Mouse (Mus musculus): ENCODE measurements around the gene Rrp8. TPM values are rescaled to one million over a fixed set of nuclear protein-coding genes. Genes with fewer than 3 reads are reported as not detected.
A peak's percentile ranks its signal among the peaks of the same experiment; 100 is the strongest.

Rrp8 gene
- polyA plus RNA-seq, 1 experiment from 2014 or later, result 44.0 TPM

DNA sequence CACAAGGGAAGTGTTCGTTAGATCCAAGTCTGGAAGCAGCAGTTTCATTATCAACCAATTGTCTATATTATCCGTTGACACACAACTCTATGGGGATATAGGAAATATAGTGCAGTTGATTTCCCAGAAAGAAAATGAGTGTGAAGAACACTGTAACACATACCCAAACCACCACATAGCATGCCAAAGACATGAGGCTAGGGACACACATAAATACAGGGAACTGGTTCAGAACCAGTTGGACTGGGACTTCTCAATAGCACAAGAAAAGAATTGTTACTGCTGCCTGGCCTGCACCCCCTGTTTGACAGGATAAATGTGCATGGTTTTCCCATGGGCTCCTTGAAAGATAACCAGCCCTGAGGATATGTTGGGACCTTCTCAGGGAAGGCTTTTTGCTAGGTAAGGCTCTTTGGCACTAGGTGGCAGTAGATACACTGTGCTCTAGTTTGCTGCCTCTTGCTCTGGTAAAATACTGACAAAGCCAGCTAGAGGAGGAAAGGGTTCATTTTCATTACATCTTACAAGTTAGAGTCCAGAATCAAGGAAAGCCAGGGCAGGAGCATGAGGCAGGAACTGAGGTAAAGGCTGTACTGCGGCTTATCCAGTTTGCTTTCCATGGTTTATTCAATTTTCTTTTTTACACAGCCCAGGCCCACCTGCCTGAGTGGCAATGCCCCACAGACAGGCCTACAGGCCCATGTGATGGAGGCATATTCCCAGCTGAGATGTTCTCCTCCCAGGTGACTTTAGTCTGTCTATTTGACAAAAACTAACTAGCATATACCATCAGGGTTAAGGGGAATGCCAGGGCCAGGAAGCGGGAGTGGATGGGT is 10.8 kb downstream of the Rrp8 start:
- Histone ChIP-seq H3K4me3 (no peak overlapping the region), H3K36me3 (peaks cover 23% of the 10 kb centered on the region), H3K4me1 (peaks cover 7% of the 10 kb centered on the region; the same call in 1 of the 2 replicates), H3K9me3 (replicated peaks) (no peaks in the 10 kb centered on the region), H3K27ac (replicated peaks) (no peak overlapping the region; the same call in 1 of the 2 replicates), H3K27me3 (ENCODE audit: low read depth, poor library complexity, severe bottlenecking) (no peaks in the 10 kb centered on the region)
- 79% methylated on average over 4 of the region's 4 CpGs for WGBS
- peak; percentile 33 for DNase-seq (ENCODE audit: low spot score)

GRCm38 (mm10) chr7:105721916-105722315 is 15.3 kb downstream of the Rrp8 start:
- H3K27ac ChIP-seq (replicated peaks), result no peak overlapping the region
- H3K4me1 ChIP-seq, result no peaks in the 10 kb centered on the region
- no peak overlapping the region for H3K4me3 ChIP-seq
- DNase-seq (ENCODE audit: low spot score), result no peak
- H3K9me3 ChIP-seq (replicated peaks), result no peaks in the 10 kb centered on the region
- H3K27me3 ChIP-seq (ENCODE audit: low read depth, poor library complexity, severe bottlenecking), result no peaks in the 10 kb centered on the region
- 67% methylated on average over 2 of the region's 2 CpGs for WGBS
- H3K36me3 ChIP-seq, result no peaks in the 10 kb centered on the region

GRCm38 (mm10) chr7:105715366-105715765 is 21.8 kb downstream of the Rrp8 start:
- H3K27ac ChIP-seq (replicated peaks), result no peak overlapping the region
- no peak overlapping the region for H3K4me3 ChIP-seq
- H3K4me1 ChIP-seq, result no peaks in the 10 kb centered on the region
- H3K36me3 ChIP-seq, result no peaks in the 10 kb centered on the region
- no peak for DNase-seq (ENCODE audit: low spot score)
- no peaks in the 10 kb centered on the region for H3K27me3 ChIP-seq (ENCODE audit: low read depth, poor library complexity, severe bottlenecking)
- WGBS, result 57% methylated on average over 3 of the region's 3 CpGs
- no peaks in the 10 kb centered on the region for H3K9me3 ChIP-seq (replicated peaks)

DNA sequence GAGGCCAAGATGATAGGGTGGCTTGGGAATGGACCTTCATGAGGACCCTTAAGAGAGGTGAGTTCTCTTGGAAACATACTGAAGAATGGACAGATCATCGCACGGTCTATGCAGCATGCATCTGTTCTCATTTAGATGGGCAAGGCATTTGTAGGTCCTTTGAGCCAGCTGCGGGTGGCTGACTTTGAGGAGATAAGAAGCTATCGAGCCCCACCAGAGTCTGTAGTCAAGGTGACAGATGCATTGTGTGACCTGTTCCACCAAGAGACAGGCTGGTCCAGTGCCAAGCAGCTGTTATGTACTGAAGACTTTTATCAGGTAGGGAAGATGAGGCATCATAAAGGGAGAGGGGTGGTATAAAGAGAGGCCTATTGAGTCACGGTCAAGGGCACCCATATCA is 28.5 kb downstream of the Rrp8 start:
- DNase-seq (ENCODE audit: low spot score), result no peak

DNA sequence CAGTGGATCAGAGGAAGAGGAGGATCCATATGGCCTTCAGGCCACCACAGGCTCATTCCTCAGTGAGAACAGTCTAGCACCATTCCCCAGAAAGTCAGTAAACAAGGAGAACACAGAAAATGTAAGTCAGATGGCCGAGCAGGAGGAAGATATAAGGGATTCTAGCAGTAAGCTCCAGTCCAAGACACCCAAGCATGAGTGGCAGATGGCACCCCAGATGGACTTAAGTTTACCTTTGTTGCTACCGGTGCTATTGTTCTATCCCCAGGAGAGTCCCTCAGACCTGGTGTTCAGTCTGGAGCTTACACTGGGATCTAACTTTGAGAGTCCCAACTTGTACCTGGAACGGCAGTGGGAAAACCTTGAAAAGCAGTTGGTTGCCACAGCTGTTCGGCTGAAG is 33.4 kb downstream of the Rrp8 start:
- no peaks in the 10 kb centered on the region for H3K4me1 ChIP-seq
- no peaks in the 10 kb centered on the region for H3K27me3 ChIP-seq (ENCODE audit: low read depth, poor library complexity, severe bottlenecking)
- H3K36me3 ChIP-seq, result no peaks in the 10 kb centered on the region
- no peak for DNase-seq (ENCODE audit: low spot score)
- H3K4me3 ChIP-seq, result no peak overlapping the region
- H3K27ac ChIP-seq (replicated peaks), result no peak overlapping the region
- H3K9me3 ChIP-seq (replicated peaks), result no peaks in the 10 kb centered on the region
- 87% methylated on average over 4 of the region's 4 CpGs for whole genome bisulfite sequencing

More for the DNA sequence above, 28.5 kb downstream of the Rrp8 start:
- H3K4me3 ChIP-seq, result no peak overlapping the region
- H3K27me3 ChIP-seq (ENCODE audit: low read depth, poor library complexity, severe bottlenecking), result no peaks in the 10 kb centered on the region
- H3K9me3 ChIP-seq (replicated peaks), result no peaks in the 10 kb centered on the region
- H3K36me3 ChIP-seq, result no peaks in the 10 kb centered on the region
- 88% methylated on average over 5 of the region's 5 CpGs for WGBS
- H3K4me1 ChIP-seq, result no peaks in the 10 kb centered on the region
- no peak overlapping the region for H3K27ac ChIP-seq (replicated peaks)

- H3K9me3 ChIP-seq (replicated peaks), result no peaks in the 10 kb centered on the region
- no peak overlapping the region for H3K27ac ChIP-seq (replicated peaks)
- no peaks in the 10 kb centered on the region for H3K27me3 ChIP-seq (ENCODE audit: low read depth, poor library complexity, severe bottlenecking)
- H3K4me3 ChIP-seq, result no peak overlapping the region
- no peak for DNase-seq (ENCODE audit: low spot score)
- H3K4me1 ChIP-seq, result no peaks in the 10 kb centered on the region
- 85% methylated on average over 16 of the region's 16 CpGs for WGBS
- H3K36me3 ChIP-seq, result no peaks in the 10 kb centered on the region
Measured at GRCm38 (mm10) chr7:105703184-105703583, 34.0 kb downstream of the Rrp8 start.

GRCm38 (mm10) chr7:105690875-105691274 is 46.3 kb downstream of the Rrp8 start:
- peaks cover 1% of the 10 kb centered on the region for H3K4me1 ChIP-seq
- 0 out of 2 replicates have a peak, but pooled peaks cover 6% of the 10 kb centered on the region for H3K27me3 ChIP-seq (ENCODE audit: low read depth, poor library complexity, severe bottlenecking)
- no peaks in the 10 kb centered on the region for H3K36me3 ChIP-seq
- WGBS, result 85% methylated on average over 1 of the region's 1 CpGs
- H3K27ac ChIP-seq (replicated peaks), result no peak overlapping the region
- H3K4me3 ChIP-seq, result no peak overlapping the region
- DNase-seq (ENCODE audit: low spot score), result no peak
- H3K9me3 ChIP-seq (replicated peaks), result no peaks in the 10 kb centered on the region

DNA sequence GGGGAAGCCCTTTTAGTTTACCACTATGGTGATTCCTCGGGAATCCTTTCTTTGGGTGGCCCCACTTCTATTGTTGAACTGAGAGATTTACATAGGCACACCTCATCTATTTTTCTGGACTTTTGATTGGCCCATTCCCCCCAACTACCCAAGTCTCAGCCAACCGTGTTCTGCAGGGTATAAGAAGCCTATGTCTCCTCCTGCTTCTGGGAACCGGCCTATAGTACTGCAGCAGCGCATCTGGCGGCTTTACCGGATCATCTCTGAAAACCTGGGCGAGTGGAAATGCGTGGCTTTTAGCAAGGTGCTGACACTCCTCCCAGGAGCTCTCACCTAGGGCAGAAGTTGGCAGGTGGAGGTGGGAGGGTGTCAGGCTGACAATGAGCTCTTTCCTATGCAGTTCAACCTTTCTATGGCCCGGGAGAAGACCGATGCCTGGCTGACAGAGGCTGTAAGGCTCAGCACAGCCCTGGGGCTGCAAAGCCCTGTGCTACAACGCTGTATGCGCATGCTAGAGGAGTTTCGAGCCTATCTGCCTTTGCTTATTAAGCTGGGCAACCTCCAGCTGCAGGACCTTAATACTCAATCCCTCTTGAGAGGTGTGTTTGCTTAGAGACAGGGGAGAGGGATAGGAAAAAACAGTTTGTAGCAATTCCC is 51.5 kb downstream of the Rrp8 start:
- Histone ChIP-seq H3K4me3 (peak overlapping the region; percentile 42), H3K4me1 (peaks cover 9% of the 10 kb centered on the region), H3K36me3 (no peaks in the 10 kb centered on the region), H3K27me3 (ENCODE audit: low read depth, poor library complexity, severe bottlenecking) (0 out of 2 replicates have a peak, but pooled peaks cover 6% of the 10 kb centered on the region), H3K27ac (replicated peaks) (no peak overlapping the region), H3K9me3 (replicated peaks) (no peaks in the 10 kb centered on the region)
- DNase-seq (ENCODE audit: low spot score), result peak; percentile 27
- 15% methylated on average over 13 of the region's 13 CpGs for WGBS

Other genes starting within 250 kb of the Rrp8 start
- 34.2 and 41.7 TPM in 2 replicates for gene Smpd1, start 183.0 kb downstream of the Rrp8 start, polyA plus RNA-seq (2016; fragmentation: Nextera tagmentation; extraction: Ambion mirVana)
- gene Apbb1, start 155.7 kb downstream of the Rrp8 start, polyA plus RNA-seq (2016; fragmentation: Nextera tagmentation; extraction: Ambion mirVana), result 112 and 134 TPM in 2 replicates
- gene Hpx, start 137.2 kb downstream of the Rrp8 start, polyA plus RNA-seq (2016; fragmentation: Nextera tagmentation; extraction: Ambion mirVana), result 0.07 and 0.17 TPM in 2 replicates
- gene Trim3, start 103.8 kb downstream of the Rrp8 start, polyA plus RNA-seq (2016; fragmentation: Nextera tagmentation; extraction: Ambion mirVana), result 30.3 and 36.0 TPM in 2 replicates
- 164 TPM in 2 replicates for gene Timm10b, start 97.3 kb downstream of the Rrp8 start, polyA plus RNA-seq (2016; fragmentation: Nextera tagmentation; extraction: Ambion mirVana)
- gene Arfip2, start 97.0 kb downstream of the Rrp8 start, polyA plus RNA-seq (2016; fragmentation: Nextera tagmentation; extraction: Ambion mirVana), result 57.5 and 67.3 TPM in 2 replicates
- gene Gm45799, start 96.8 kb downstream of the Rrp8 start, polyA plus RNA-seq (2016; fragmentation: Nextera tagmentation; extraction: Ambion mirVana), result 8.1 and 12.0 TPM in 2 replicates
- 0.40 and 0.41 TPM in 2 replicates for gene Dnhd1, start 86.6 kb downstream of the Rrp8 start, polyA plus RNA-seq (2016; fragmentation: Nextera tagmentation; extraction: Ambion mirVana)
- 236 and 240 TPM in 2 replicates for gene Ilk, start 793 bp downstream of the Rrp8 start, polyA plus RNA-seq (2016; fragmentation: Nextera tagmentation; extraction: Ambion mirVana)
- gene Taf10, start 7.0 kb upstream of the Rrp8 start, polyA plus RNA-seq (2016; fragmentation: Nextera tagmentation; extraction: Ambion mirVana), result 160 and 188 TPM in 2 replicates
- 66.1 and 66.9 TPM in 2 replicates for gene Tpp1, start 14.8 kb upstream of the Rrp8 start, polyA plus RNA-seq (2016; fragmentation: Nextera tagmentation; extraction: Ambion mirVana)
- 6.7 and 10.1 TPM in 2 replicates for gene Dchs1, start 50.3 kb upstream of the Rrp8 start, polyA plus RNA-seq (2016; fragmentation: Nextera tagmentation; extraction: Ambion mirVana)
- 293 and 320 TPM in 2 replicates for gene Mrpl17, start 73.7 kb upstream of the Rrp8 start, polyA plus RNA-seq (2016; fragmentation: Nextera tagmentation; extraction: Ambion mirVana)
- 0.06 and 0.11 TPM in 2 replicates for gene Gm4070, start 216.6 kb upstream of the Rrp8 start, polyA plus RNA-seq (2016; fragmentation: Nextera tagmentation; extraction: Ambion mirVana)

Data from midbrain, embryonic 10.5 days (tissue).